Mouse (Mus musculus) adrenal gland, postnatal 14 days (tissue): ENCODE measurements at regions not wholly inside any gene's neighbourhood (a gene's known extent, or its start where the extent isn't known, plus 50 kb on each side); places are given as distances from the start of the nearest gene placed in this dataset.

ENCODE experiments used
- DNase-seq: peaks from one replicate; pipeline ENCODE4 v3.0.0; 2021; ENCODE audit warnings: mixed read lengths

DNA sequence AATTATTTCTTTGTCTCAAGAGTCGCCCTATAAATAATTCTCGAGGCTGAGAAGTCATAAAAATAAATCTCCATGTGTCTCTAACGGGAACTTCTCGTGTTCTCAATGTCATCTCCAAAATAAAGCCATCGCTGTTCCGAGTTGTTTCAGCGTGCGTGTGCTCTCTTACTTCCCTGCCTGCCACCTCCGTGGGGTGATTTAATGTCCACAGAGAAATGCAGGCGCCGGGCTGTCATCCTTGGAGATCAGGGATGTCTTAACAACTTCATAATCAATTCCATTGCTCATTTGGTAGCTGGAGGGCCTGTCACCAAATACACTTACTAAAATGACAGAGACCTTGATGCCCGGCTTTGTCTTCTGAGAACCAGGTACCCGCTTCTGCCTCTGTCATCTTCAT, 161.8 kb downstream of the Pmp22 start:
- no peak for DNase-seq

DNA sequence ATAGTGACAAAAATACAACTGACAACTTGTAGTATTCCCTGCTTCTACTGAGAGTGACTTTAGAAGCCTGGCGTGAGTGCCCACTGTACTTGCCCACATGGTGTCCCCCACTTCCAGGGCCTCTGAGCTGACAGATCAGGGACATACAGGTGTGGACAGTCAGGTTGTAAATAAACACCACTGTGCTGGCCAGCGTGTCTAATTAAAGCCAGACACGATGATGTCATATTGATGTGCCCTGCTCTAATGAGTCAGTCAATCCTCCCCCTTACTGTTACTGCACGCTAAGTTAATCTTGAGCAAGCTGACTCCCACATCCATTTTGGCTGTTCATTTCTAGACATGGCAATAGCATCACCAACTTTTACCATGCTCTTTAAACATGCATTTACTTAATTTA, 164.7 kb downstream of the Pmp22 start:
- DNase-seq = no peak

DNA sequence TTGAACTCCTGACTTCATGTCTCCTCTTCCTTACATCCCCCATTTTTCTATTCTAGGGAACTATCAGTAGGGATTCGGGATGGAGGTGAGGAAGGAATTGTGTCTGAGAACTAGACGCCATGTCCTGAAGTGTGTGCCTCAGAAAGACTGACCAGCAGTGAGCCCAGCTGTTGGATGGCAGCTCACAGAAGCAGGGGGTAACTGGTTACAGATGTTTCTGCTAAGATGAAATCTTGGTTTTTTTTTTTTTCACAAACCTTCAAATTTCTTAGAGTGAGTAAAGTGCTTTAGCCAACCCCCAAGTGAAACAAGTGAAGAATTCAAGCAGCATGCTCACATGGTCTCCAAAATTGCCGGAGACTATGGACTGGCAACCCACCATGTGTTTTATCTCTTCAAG, 165.7 kb downstream of the Pmp22 start:
- no peak for DNase-seq

DNA sequence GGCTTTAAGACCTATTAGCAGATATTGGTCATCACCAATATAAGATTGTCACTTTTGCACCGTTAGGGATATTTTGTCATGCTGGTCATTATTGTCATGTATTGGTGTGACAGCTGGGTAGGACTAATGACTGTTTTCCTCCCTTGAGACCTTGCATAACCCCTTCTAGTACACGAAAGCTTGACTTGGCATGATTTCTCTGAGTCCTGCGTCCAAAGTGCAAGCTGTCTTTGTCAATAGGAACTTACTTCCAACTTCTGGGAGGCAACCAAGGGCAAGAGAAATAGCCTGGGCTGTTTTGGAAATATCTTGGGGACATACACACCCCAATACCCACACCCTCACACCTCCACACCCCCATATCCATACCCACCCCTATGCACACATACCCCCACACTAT, 167.7 kb downstream of the Pmp22 start:
- DNase-seq = peak; percentile 14

DNA sequence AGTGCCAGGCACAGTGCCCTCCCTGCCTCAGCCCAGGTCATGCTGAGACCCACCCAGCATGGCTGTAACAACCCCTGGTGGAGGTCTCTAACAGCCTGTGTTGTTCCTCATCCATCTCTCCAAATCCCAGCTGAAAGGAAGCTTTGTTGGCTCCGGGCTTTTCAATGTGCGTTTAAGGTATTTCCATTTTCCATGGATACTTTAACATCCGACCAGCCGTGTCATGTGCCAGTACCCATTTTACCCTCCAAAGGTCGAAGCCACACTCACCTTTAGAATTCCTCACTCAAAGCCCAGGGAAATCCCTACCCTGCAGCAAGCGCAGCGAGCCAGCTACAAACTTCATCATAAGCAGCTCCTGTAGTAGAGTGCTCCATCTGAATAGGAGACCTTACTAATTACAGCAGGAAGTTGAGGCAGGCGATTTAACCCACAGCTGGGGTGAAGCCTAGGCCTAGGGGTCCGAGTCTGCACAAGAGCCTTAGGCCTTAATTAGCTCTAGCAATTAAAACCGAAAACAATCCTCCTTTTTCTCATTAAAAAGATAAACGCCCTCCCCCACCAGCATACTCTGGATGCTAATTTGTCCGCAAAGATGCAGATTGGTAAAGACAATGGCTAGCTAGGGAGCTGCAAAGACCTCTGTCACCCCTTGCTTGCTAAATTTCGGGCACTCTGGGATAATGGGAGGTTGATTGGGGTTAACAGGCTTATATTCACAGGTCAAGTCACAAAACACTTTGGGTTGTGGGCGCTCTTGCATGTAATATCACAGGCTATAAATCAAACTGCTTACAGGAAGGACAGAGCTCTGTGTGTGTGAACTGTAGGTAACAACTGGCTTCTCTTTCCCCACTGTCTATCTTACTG, 171.2 kb downstream of the Pmp22 start:
- DNase-seq = no peak

DNA sequence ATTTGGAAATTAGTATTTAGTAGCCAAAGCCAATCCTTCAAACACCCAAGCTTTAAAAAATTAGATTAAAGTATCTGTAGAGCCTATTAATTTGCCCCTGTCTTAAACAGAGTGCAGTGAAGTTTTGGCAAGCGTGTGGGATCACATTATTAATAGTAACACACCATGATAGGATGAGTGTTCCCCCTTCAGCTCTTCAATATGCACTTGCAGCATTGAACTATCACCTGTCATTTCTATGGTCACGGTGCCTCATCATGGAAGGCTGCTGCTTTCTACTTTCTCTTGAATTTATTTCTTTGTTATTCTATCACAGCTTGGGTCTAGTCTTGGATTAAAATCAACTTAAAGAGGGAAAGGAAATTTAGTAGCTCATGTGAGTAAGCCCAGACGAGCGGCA, 196.4 kb downstream of the Pmp22 start:
- DNase-seq = no peak

DNA sequence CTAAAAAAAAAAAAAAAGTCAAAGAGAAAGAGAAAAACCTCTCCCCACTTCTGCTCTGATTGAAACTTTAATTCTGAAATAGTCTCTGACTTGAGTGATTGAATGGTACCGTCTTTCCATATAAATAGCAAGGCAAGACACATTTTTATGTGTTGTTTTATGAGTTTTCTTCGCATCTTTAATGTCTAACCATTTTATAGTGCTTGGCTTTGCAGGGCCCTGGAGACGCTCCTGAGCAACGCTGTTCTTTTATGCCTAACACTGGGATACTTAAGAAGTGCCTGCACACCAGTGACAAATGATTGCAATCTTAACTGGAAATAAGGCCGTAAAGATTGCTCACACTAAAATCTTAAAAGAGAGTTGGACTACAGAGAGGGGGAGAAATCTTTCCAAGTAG, 198.1 kb downstream of the Pmp22 start:
- no peak for DNase-seq

DNA sequence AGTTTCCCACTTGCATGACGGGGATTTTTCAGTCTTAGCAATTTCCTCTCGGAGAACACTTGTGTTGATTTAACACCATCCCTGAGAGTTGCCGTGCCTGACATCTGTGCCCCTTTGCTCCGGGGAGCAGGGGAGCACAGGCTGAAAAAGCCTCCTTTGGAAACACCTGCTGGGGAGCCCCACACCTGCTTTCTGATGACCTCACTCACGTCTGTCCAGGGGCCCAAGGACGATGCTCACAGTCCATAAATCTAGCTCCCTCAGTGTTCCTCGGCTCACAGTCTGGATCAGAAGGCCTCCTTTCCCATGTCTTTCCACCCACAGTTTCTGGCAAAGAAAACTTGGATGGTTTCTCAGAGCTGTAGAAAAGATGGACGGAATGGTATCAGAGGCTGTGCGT, 208.7 kb downstream of the Pmp22 start:
- DNase-seq = no peak

DNA sequence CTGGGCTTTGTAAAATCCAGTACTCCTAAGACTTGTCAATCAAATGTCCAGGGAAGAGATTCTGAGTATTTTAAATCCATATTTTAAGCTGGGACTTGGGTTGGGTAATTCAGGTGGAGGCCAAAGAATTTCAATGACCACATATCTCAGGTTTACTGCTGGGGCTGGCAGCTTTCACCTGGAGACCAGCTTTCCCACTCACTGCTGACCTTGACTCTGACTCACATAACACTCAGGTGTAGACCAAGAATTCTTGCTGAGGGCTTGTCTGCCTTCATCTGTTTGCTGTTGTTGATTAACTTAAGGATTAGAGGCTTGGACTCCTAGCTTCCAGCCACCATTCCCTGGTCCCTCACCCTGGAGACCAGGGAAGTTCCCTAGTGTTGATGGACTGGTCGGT, 209.5 kb downstream of the Pmp22 start:
- DNase-seq = no peak

DNA sequence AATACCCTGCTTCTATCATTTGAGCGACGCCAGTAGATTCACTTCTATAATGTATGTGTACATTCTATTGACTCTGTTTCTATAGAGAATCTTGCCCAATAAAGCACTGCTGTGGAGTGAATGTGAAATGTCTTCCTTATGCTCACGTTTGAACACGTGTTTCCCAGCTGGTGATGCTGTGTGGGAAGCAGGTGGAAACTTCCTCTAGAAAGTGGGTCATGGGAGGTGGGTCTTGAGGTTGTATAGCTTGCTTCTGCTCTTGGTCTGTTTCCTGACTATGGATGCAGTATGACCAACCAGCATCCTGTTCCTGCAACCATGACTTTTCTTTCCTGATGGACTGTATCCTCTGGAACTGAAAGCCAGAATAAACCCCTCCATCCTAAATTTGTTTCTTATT, 216.9 kb downstream of the Pmp22 start:
- DNase-seq = no peak

DNA sequence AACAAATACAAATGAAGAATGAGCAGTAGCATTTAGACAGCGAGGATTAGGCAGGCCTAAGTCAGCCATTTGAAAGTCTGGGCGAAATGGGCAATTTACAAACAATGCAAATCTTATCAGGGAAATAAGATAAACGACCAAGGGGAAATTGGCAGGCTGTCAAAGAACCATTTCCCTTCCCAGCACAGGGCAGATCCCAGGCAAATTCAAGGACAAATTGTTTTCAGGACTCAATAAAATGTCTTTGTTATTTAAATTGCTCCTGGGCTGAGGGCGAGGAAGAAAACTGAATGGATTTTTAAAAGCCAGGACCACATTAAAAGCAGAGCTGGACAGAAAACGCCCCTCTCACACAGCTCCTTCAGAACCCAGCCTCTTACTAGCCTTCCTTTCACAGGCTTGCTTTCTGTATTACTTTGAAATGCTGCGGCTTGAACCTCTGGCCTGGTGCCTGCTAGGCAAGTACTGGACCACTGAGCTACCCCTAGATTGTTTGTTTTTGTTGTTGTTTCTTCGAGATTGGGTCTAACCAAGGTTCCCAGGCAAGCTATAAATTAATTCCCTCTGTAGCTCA, 221.4 kb downstream of the Pmp22 start:
- DNase-seq = peak; percentile 27

DNA sequence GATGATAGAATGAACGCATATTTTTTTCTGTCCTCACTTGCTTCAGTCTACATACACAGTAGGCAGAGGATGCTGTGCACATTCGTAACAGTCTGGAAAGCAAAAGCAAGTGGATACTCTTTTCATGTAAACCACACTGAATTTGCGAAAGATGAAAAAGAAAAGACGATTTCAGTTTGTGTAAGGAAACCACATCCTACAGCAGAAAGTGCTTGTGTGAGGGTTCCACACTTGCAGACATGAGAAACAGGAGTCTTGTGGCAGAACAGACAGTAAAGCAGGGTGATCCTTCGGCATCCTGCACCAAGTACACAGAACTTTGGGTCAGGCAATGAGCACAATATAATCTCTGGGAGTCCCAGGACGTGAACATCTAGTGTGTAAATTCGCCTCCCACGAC, 223.2 kb downstream of the Pmp22 start:
- no peak for DNase-seq

DNA sequence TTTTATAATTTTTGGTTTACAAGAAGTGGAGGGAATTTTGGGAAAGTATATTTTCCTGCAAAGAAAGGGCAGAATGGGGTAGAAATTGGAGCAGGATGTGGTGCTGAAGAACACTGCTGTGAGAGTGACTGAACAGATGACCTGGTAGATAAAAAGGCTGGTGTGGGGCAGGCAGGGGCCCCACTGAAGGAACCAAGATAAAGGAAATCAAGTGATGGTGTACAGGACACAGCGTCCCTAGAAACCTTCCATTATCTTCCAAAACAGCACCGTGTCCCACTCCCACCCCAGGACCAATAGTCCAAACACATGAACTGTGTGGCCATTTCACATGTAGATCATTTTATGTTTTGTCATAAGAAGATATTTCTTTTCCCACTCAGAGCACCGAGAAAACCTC, 224.2 kb downstream of the Pmp22 start:
- no peak for DNase-seq

DNA sequence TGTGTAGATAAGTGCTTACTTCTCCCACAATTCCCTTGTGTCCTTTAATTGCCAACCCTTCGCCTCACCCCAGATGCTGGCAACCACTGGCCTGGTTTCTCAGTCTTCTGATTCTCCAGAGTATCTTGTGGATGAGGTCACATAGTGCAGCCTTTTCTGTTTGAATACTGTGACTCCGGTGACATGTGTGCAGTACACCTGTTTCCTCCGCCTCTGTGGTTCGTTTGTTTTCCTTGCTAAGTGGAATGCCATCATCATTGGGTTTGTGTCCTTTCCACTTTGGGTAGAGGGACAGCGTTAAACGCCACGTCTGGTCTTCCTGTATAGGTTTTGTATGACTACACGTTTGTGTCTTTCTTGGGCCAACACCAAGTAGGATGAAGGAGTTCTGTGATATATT, 224.9 kb downstream of the Pmp22 start:
- DNase-seq = no peak

DNA sequence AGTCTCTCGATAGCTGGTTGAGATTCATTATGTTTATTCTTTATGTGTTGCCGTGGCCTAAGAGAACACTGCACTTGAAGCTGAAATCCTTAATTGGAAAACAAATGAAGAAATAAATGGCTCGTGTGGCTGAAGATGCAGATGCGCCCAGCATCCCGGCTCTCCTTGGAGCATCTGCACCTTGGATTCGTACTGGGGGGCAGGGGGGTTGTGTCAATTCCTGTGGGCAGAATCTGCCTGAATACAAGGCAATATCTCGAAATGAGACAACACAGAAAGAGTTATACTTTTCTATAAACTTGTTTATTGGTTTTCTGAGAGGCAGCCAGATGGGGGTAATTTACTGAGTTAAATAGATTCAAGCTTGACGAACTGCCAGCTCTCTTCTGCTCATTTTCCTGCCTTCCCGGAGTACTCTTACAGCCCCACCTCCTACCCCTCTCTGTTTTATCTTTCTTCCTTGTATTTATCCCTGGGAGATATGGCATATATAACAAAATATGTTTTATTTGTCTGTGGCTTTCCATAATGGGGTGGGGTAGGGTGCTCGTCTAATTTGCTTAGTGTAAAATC, 229.1 kb downstream of the Pmp22 start:
- no peak for DNase-seq

DNA sequence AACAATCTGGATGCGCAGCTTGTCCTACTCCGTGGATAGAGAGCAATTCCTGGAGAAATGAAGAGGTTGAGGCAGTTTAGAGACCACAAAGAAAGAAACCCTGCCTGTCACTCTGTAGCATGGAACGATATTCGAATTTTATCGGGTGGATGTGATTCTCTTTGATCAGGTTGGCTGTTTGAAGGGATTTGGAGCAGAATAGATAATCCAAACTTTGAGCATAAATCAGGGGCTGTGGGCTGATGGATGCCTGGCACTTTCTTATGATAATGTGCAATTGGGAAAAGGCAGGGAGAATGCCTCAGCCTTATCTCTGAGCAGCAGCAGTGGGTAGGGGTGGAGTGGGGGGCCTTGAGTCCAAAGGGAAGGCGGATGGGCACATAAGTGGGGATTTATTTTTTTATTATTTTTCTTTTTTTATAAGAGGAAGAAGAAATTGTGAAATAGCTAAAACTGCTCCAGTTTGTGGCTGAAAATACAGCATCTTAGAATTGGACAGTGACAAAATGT, 239.0 kb downstream of the Pmp22 start:
- no peak for DNase-seq

DNA sequence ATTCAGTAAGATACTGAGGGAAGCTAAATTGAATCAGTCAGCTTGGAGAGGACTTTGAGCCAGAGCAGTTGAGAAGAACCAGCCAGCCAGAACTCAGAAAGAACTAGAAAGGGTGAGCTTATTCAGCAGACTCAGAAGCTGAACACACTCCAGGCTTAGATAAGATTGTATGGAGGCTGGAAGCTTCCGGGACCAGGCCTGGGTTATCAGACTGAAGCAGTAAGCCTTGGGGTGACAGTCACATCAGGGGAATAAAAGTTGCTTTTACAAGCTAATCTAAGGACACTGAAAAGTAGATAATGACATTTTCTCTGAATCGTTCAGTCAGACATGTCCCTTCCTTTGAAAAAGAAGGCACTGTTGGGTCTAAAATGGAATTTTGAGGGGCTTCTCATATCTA, 240.7 kb downstream of the Pmp22 start:
- DNase-seq = no peak

DNA sequence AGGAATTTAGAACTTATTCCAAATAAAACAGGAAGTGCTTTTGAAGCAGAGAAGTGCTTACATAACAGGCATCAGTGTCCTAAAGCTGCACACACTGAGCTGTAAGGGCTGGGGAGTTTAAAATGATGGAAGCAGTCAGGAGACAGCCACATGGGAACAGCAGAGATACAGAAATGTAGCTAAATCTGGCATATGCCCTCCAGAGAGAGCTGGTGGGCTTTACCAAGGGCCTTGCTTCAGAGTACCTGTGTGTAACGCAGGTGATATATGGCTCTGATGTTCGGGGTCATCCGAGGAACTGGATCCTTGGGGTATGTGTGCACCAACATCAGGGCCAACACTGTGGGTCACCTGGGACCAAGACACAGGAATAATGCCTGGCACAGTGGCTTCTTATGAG, 247.5 kb downstream of the Pmp22 start:
- no peak for DNase-seq

DNA sequence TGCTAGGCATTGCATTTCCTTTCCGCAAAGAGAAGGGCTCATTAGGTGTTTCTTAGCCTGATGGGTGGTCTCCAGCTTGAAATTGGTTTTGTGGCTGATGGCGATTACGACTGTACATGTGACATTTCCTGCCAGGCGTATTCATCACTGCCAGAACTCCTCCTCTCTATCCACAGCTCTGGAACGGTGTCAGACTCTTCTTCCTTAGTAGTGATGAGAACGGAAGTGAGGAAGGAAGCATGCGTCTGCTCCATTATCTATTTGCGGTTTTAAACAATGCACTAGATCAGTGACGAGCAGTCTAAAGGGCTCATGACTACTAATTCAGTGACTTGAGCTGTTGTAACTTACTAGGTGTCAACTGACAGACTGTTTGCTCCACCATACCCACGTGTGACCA, 248.2 kb downstream of the Pmp22 start:
- DNase-seq = no peak

DNA sequence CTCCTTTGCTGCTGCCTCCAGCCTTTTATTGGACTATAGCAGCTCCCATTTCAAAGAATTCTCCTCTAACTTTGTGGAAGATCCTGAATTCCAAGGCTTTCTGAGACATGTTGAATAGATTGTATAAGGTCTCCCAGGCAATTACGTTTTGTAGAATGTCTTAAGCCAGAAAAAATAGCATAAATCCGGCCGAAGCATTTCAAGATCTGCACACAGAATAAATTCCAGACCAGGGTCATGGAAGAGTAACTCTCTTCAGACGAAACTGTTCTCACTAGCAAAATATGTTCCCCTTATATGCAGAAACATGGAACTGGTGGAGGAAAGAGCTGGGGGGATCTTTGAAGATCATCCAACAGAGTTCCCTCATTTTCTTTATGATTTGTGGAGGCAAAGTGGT, 259.5 kb downstream of the Pmp22 start:
- no peak for DNase-seq

DNA sequence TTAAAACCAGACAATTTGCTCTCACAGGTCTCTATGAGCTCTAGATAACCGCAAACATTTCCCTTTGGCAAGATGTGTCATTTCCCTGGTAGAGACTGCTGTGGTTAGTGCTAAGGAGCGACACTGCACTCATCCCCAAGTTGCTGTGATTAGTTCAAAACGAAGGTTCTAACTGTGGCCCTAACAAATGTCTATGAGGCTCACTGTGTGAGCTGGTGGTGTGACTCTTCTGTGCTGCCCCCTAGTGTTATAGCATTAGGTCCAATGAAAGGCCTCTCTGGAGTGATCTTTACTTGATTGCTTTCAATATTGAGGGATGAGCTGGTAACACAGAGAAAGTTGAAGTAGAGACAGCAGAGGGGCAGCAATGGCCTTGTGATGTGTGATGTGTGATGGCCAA, 262.7 kb downstream of the Pmp22 start:
- no peak for DNase-seq

DNA sequence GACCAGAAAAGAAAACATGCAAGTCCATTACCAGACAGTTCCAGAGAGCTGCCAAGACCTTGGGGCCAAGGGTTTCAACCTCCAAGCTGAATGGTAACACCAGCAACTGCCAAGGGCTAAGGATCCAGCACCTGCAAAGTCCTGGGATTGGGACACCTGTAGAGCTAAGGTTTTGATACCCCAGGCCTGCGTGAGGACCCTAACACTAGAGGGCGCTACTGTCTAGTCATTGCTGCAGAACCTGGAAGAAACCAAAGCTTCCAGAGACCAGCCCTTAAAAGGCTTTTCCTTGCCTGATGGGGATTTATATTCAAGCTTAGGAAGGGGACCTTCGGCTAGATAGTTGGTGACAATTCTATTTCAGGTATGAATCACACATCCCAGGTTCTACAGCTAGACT, 263.6 kb downstream of the Pmp22 start:
- peak; percentile 30 for DNase-seq

DNA sequence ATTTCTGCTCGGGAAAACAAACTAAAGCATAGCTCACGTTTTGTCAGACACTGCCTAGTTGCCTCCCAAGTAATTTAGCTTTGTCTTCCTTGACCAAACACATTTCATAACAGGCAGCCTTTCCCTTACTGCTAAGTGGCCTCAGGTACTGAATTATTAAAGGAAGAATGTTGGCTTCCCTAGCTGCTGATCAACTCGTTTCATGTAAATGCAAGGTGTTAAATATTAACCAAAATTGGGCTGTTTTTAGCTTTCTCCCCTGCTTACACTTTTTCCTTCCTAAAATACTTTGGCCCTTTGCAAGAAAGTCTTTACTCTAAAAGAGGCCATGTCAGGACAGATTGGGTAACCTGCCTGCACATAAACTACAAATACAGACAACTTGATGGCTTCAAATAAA, 265.4 kb downstream of the Pmp22 start:
- no peak for DNase-seq

DNA sequence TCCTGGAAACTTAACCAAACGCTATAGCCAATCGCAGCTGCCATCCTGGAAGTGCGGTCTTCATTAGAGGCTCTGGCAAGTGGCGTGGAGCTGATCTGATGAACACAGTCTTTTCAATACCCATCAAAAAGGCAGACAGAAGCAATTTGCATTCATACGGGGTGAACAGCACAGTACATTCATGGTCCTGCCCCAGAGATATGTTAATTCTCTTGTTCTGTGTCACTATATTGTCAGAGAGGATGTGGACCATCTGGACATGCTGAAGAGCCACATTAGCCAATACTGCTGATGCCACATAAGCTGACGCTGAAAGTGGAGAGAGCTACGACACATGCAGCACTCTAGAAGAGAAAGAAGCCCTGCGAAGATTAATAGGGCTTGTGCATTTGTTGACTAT, 267.6 kb downstream of the Pmp22 start:
- no peak for DNase-seq
